ENCODE assay signal across 12 mouse cellular contexts in genomic region chr5:53138025-53138424, GRCm38 (mm10).
DNase-seq lines count a peak whose midpoint lies in the region.
"Had no signal": no experiment of that assay in that cellular context is flagged by ENCODE, and none has a peak within 500 bp of the region (broad histone marks: within the 10 kb centered on the region; RNA-seq: fewer than 3 reads in every experiment).

No protein-coding gene starts in this region.

- DNase-seq in layer of hippocampus, adult 11-12 months (ENCODE audit: low spot score), result peak; percentile 43
- no peak for DNase-seq in layer of hippocampus, postnatal 36 days
- peak; percentile 93 for DNase-seq in brain, adult 2 months (ENCODE audit: low read depth, low spot score)
- peak; percentile 63 for DNase-seq in cerebellum, adult 11 months
- peak; percentile 64 to 69 for DNase-seq in cerebellum, postnatal 36 days
- DNase-seq in adrenal gland, adult 18-20 months (ENCODE audit: low spot score in 2 of 2), result no peak
- DNase-seq in thymus, postnatal 0 days (ENCODE audit: low spot score), result no peak
- DNase-seq: heart, postnatal 4 days; kidney, adult 11 months; kidney, postnatal 25 days; right cerebral cortex, postnatal 4 days; thymus, adult 18-20 months had no signal

Comparison
In these comparisons a context has a peak if more than half of its experiments do, and no peak if none do; other contexts are left out.
1. DNase-seq: peak in layer of hippocampus, adult 11-12 months (single experiment), brain, adult 2 months (single experiment), cerebellum, adult 11 months (single experiment) and cerebellum, postnatal 36 days (2 of 2); none in layer of hippocampus, postnatal 36 days (0 of 2), adrenal gland, adult 18-20 months (0 of 2) and thymus, postnatal 0 days (single experiment).